In the genomic region with DNA sequence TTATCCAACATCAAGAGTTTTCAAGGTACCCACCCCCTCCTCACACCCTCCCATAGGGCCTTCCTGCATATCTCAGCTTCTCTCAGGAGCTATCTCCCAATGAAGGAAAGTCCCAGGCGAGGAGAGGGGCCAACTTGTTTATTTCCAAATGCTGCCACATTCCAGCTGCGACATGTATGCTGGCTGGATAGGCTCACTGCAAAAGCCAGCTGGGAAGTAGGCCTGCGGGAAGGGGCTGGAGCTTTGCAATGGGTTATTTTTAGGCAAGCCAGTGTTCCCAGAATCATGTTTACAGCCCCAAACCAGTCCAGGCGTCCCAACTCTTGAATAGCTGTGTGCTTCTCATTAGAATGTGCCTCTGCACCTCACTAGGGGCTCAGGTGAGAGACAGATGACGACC, we compare ENCODE assay signal across 8 mouse cellular contexts. TPM values are rescaled to one million over a fixed set of nuclear protein-coding genes. Genes with fewer than 3 reads are reported as not detected.
DNase-seq lines count a peak whose midpoint lies in the region; ATAC-seq and TF ChIP-seq lines count a peak whose summit lies in the region.

No protein-coding gene starts in this region.

- 70% methylated on average over 5 of the region's 5 CpGs for WGBS in midbrain, embryonic 10.5 days
- WGBS in midbrain, embryonic 14.5 days, result 71% methylated on average over 5 of the region's 5 CpGs
- 29% methylated on average over 5 of the region's 5 CpGs for WGBS in intestine, embryonic 14.5 days
- 21% methylated on average over 5 of the region's 5 CpGs for WGBS in lung, embryonic 14.5 days
- WGBS in stomach, embryonic 16.5 days, result 29% methylated on average over 5 of the region's 5 CpGs

- ATAC-seq in midbrain, embryonic 14.5 days (ENCODE audit: low FRiP score, low TSS enrichment), result no peak
- ATAC-seq in intestine, embryonic 14.5 days (replicated peaks; ENCODE audit: low FRiP score, low TSS enrichment, low read depth), result peak; percentile 24; the same call in 1 of the 2 replicates
- peak; percentile 80 for ATAC-seq in lung, embryonic 14.5 days (ENCODE audit: insufficient read depth)
- peak; percentile 57; the same call in 1 of the 2 replicates for ATAC-seq in stomach, embryonic 16.5 days (ENCODE audit: insufficient read depth, low FRiP score)

- no peak for DNase-seq in midbrain, embryonic 10.5 days (ENCODE audit: low spot score)
- no peak for DNase-seq in midbrain, embryonic 14.5 days
- DNase-seq in gastrocnemius, postnatal 25 days, result peak; percentile 55
- no peak for DNase-seq in intestine, embryonic 14.5 days (ENCODE audit: low spot score)
- DNase-seq in lung, embryonic 14.5 days, result peak; percentile 90
- DNase-seq in adrenal gland, adult (ENCODE audit: inconsistent age in 2 of 2, low spot score in 1 of 2), result no peak
- no peak for DNase-seq in cerebellum, adult 9-11 months

- no peaks in the 10 kb centered on the region for H3K27me3 ChIP-seq in midbrain, embryonic 10.5 days (ENCODE audit: low read depth, poor library complexity, severe bottlenecking)
- H3K27me3 ChIP-seq in midbrain, embryonic 14.5 days (ENCODE audit: control insufficient read depth, insufficient read depth, low read length), result no peaks in the 10 kb centered on the region
- H3K27me3 ChIP-seq in intestine, embryonic 14.5 days (replicated peaks; ENCODE audit: control insufficient read depth, insufficient read depth, low read length), result no peaks in the 10 kb centered on the region
- no peaks in the 10 kb centered on the region for H3K27me3 ChIP-seq in lung, embryonic 14.5 days (ENCODE audit: insufficient read depth, low read length)
- H3K27me3 ChIP-seq in stomach, embryonic 16.5 days (ENCODE audit: control insufficient read depth, insufficient read depth, low read length), result no peaks in the 10 kb centered on the region

- H3K4me2 ChIP-seq in midbrain, embryonic 14.5 days (ENCODE audit: low read length), result no peak overlapping the region
- H3K4me2 ChIP-seq in intestine, embryonic 14.5 days (ENCODE audit: low read length), result no peak overlapping the region
- H3K4me2 ChIP-seq in lung, embryonic 14.5 days, result peak overlapping the region; percentile 27; the same call in 1 of the 2 replicates
- H3K4me2 ChIP-seq in stomach, embryonic 16.5 days (ENCODE audit: low read depth, low read length), result no peak overlapping the region

- H3K4me1 ChIP-seq in midbrain, embryonic 10.5 days, result peaks cover 64% of the 10 kb centered on the region
- peaks cover 13% of the 10 kb centered on the region for H3K4me1 ChIP-seq in midbrain, embryonic 14.5 days (ENCODE audit: control insufficient read depth, insufficient read depth, low read length)
- H3K4me1 ChIP-seq in intestine, embryonic 14.5 days (replicated peaks; ENCODE audit: control insufficient read depth, insufficient read depth, low read length), result peaks cover 52% of the 10 kb centered on the region
- peaks cover 47% of the 10 kb centered on the region for H3K4me1 ChIP-seq in lung, embryonic 14.5 days (ENCODE audit: insufficient read depth)
- H3K4me1 ChIP-seq in stomach, embryonic 16.5 days (ENCODE audit: control insufficient read depth, insufficient read depth, low read length), result peaks cover 49% of the 10 kb centered on the region

- peak overlapping the region; percentile 88 for H3K27ac ChIP-seq in midbrain, embryonic 10.5 days (replicated peaks)
- no peak overlapping the region for H3K27ac ChIP-seq in midbrain, embryonic 14.5 days (replicated peaks; ENCODE audit: low read depth, low read length)
- H3K27ac ChIP-seq in intestine, embryonic 14.5 days (ENCODE audit: low read depth), result peak overlapping the region; percentile 78
- peak overlapping the region; percentile 94 for H3K27ac ChIP-seq in lung, embryonic 14.5 days (ENCODE audit: low read depth)
- peak overlapping the region; percentile 86 for H3K27ac ChIP-seq in stomach, embryonic 16.5 days (ENCODE audit: low read length)

- H3K4me3 ChIP-seq in midbrain, embryonic 10.5 days, result no peak overlapping the region
- H3K4me3 ChIP-seq in midbrain, embryonic 14.5 days (replicated peaks; ENCODE audit: low read depth, low read length), result no peak overlapping the region
- no peak overlapping the region for H3K4me3 ChIP-seq in intestine, embryonic 14.5 days (ENCODE audit: low read depth, low read length)
- H3K4me3 ChIP-seq in lung, embryonic 14.5 days (ENCODE audit: low read depth, low read length), result no peak overlapping the region
- no peak overlapping the region for H3K4me3 ChIP-seq in stomach, embryonic 16.5 days (replicated peaks; ENCODE audit: low read length)

- no peak overlapping the region for H3K9ac ChIP-seq in midbrain, embryonic 14.5 days (replicated peaks; ENCODE audit: low read length)
- H3K9ac ChIP-seq in intestine, embryonic 14.5 days (ENCODE audit: low read length), result no peak overlapping the region
- peak overlapping the region; percentile 11; the same call in 1 of the 2 replicates for H3K9ac ChIP-seq in lung, embryonic 14.5 days
- H3K9ac ChIP-seq in stomach, embryonic 16.5 days (ENCODE audit: low read length), result peak overlapping the region; percentile 47; the same call in 1 of the 2 replicates

- H3K36me3 ChIP-seq in midbrain, embryonic 10.5 days, result no peaks in the 10 kb centered on the region
- no peaks in the 10 kb centered on the region for H3K36me3 ChIP-seq in midbrain, embryonic 14.5 days (ENCODE audit: control insufficient read depth, insufficient read depth, low read length)
- no peaks in the 10 kb centered on the region for H3K36me3 ChIP-seq in intestine, embryonic 14.5 days (ENCODE audit: control insufficient read depth, insufficient read depth, low read length)
- no peaks in the 10 kb centered on the region for H3K36me3 ChIP-seq in lung, embryonic 14.5 days (ENCODE audit: insufficient read depth)
- no peaks in the 10 kb centered on the region for H3K36me3 ChIP-seq in stomach, embryonic 16.5 days (ENCODE audit: control insufficient read depth, insufficient read depth, low read length)

- TF ChIP-seq CTCF in lung, embryonic 14.5 days (IDR thresholded peaks at IDR 0.05; ENCODE audit: low read depth), result no peak

- no peaks in the 10 kb centered on the region for H3K9me3 ChIP-seq in midbrain, embryonic 10.5 days (replicated peaks)
- H3K9me3 ChIP-seq in midbrain, embryonic 14.5 days (ENCODE audit: control insufficient read depth, low read length), result no peaks in the 10 kb centered on the region
- no peaks in the 10 kb centered on the region for H3K9me3 ChIP-seq in intestine, embryonic 14.5 days (ENCODE audit: control insufficient read depth, low read length)
- no peaks in the 10 kb centered on the region for H3K9me3 ChIP-seq in lung, embryonic 14.5 days (ENCODE audit: low read depth, low read length)
- no peaks in the 10 kb centered on the region for H3K9me3 ChIP-seq in stomach, embryonic 16.5 days (replicated peaks; ENCODE audit: control insufficient read depth, low read length)

RNA-seq across cellular contexts. Expression of a gene that starts 51.5 kb away (rescaled TPM):
- polyA plus RNA-seq in midbrain, embryonic 10.5 days (2016; fragmentation: Nextera tagmentation; extraction: Ambion mirVana), result 1.7 and 2.5 TPM in 2 replicates
- polyA plus RNA-seq in midbrain, embryonic 14.5 days (2014; fragmentation: Nextera tagmentation; extraction: Ambion mirVana), result 5.2 and 5.8 TPM in 2 replicates
- 10 to 100 TPM; 67.8 to 77.2 TPM for total RNA-seq in gastrocnemius, postnatal 25 days (2021)
- 5.5 and 6.0 TPM in 2 replicates for polyA plus RNA-seq in intestine, embryonic 14.5 days (2014; fragmentation: Nextera tagmentation; extraction: Ambion mirVana)
- 4.0 and 5.1 TPM in 2 replicates for polyA plus RNA-seq in lung, embryonic 14.5 days (2014; fragmentation: Nextera tagmentation; extraction: Ambion mirVana)
- polyA plus RNA-seq in stomach, embryonic 16.5 days (2015; fragmentation: Nextera tagmentation; extraction: Ambion mirVana), result 2.1 and 3.2 TPM in 2 replicates

Comparison
In these comparisons a context has a peak if more than half of its experiments do, and no peak if none do; other contexts are left out.
1. DNase-seq: peak in gastrocnemius, postnatal 25 days (single experiment) and lung, embryonic 14.5 days (single experiment); none in midbrain, embryonic 10.5 days (single experiment), midbrain, embryonic 14.5 days (single experiment), intestine, embryonic 14.5 days (single experiment), adrenal gland, adult (0 of 2) and cerebellum, adult 9-11 months (single experiment).
2. H3K9ac ChIP-seq: peak in lung, embryonic 14.5 days (single experiment) and stomach, embryonic 16.5 days (single experiment); none in midbrain, embryonic 14.5 days (single experiment) and intestine, embryonic 14.5 days (single experiment).